Mouse (Mus musculus) CH12.LX (cell line): Measurements from ENCODE around the gene Gm9918. TPM values are rescaled to one million over a fixed set of nuclear protein-coding genes. Genes with fewer than 3 reads are reported as not detected.

Source experiments
- DNase-seq: peaks from one replicate; pipeline ENCODE4 v3.0.0-alpha.2; 2013; ENCODE audit errors: extremely low read depth
- H3K27ac ChIP-seq: 2 replicates; pipeline ENCODE4 v1.5.1; 2012; ENCODE audit warnings: low read depth, mild to moderate bottlenecking, control low read depth, moderate library complexity; ENCODE audit not compliant: insufficient read depth
- H3K27me3 ChIP-seq: replicated peaks from 2 replicates; pipeline ENCODE3; 2012; ENCODE audit warnings: inconsistent platforms
- H3K36me3 ChIP-seq, 2 experiments: replicated peaks in 1 of 2; 2 replicates each; pipeline versions ENCODE3 to v1.6.1; 2012; ENCODE audit warnings: inconsistent platforms in 1 of 2, low read length in 1 of 2, mild to moderate bottlenecking in 1 of 2, mixed read lengths in 1 of 2, moderate library complexity in 1 of 2; ENCODE audit not compliant: control insufficient read depth in 1 of 2, insufficient read depth in 1 of 2
- H3K4me1 ChIP-seq, 2 experiments: 2 replicates each; pipeline ENCODE4 v1.6.1; 2012; ENCODE audit warnings: inconsistent platforms in 1 of 2, moderate library complexity in 1 of 2; ENCODE audit not compliant: insufficient read depth in 2 of 2, control insufficient read depth in 1 of 2
- H3K4me2 ChIP-seq: 2 replicates; pipeline ENCODE4 v1.6.1; 2012; ENCODE audit warnings: low read depth, mild to moderate bottlenecking, control low read depth; ENCODE audit not compliant: poor library complexity, insufficient read depth, severe bottlenecking
- H3K4me3 ChIP-seq, 3 experiments: fragments of 150-350 bp in 1 of 3; sonication (generic) in 1 of 3; replicated peaks in 1 of 3; 2 replicates each; pipeline versions ENCODE3 to v1.5.1; 2011 to 2012; ENCODE audit warnings: low read depth in 2 of 3, low read length in 2 of 3, mild to moderate bottlenecking in 2 of 3, moderate library complexity in 2 of 3, control low read depth in 1 of 3, improper control_type of control experiment in 1 of 3, inconsistent platforms in 1 of 3, mixed read lengths in 1 of 3; ENCODE audit not compliant: poor library complexity in 1 of 3
- H3K79me2 ChIP-seq: replicated peaks from 2 replicates; pipeline ENCODE4 v1.6.1; 2012; ENCODE audit warnings: mild to moderate bottlenecking, moderate library complexity; ENCODE audit not compliant: control insufficient read depth, poor library complexity, insufficient read depth, severe bottlenecking; ENCODE audit errors: extremely low read depth
- H3K9ac ChIP-seq: 2 replicates; pipeline ENCODE4 v1.6.1; 2012; ENCODE audit warnings: low read depth, mild to moderate bottlenecking, control low read depth, moderate library complexity; ENCODE audit not compliant: insufficient read depth
- H3K9me3 ChIP-seq: replicated peaks from 2 replicates; pipeline ENCODE3; 2012; ENCODE audit warnings: low read length, inconsistent platforms, mixed read lengths
- BHLHE40 ChIP-seq: IDR thresholded peaks from 2 replicates; pipeline ENCODE4 v1.6.1; 2011; ENCODE audit warnings: mild to moderate bottlenecking, low read depth, low read length, improper control_type of control experiment
- CHD1 ChIP-seq: IDR thresholded peaks from 2 replicates; pipeline ENCODE4 v1.6.1; 2012; ENCODE audit warnings: low read depth, low read length, improper control_type of control experiment, inconsistent platforms
- CHD2 ChIP-seq: IDR thresholded peaks from 2 replicates; pipeline ENCODE4 v1.6.1; 2011; ENCODE audit warnings: low read length, improper control_type of control experiment
- ETS1 ChIP-seq: conservative IDR thresholded peaks from 2 replicates; pipeline ENCODE4 v1.6.1; 2012; ENCODE audit warnings: low read depth, mild to moderate bottlenecking, inconsistent platforms, low read length, improper control_type of control experiment, moderate library complexity
- HCFC1 ChIP-seq: IDR thresholded peaks from 2 replicates; pipeline ENCODE4 v1.6.1; 2012; ENCODE audit warnings: low read depth, mild to moderate bottlenecking, inconsistent platforms, low read length, improper control_type of control experiment
- IRF4 ChIP-seq: IDR thresholded peaks from 2 replicates; pipeline ENCODE4 v1.6.1; 2014; ENCODE audit warnings: low read depth, mild to moderate bottlenecking, inconsistent platforms, low read length, improper control_type of control experiment
- KAT2A ChIP-seq: IDR thresholded peaks from 2 replicates; pipeline ENCODE4 v1.6.1; 2012; ENCODE audit warnings: low read length, improper control_type of control experiment, inconsistent platforms; ENCODE audit not compliant: insufficient replicate concordance
- MAFK ChIP-seq: IDR thresholded peaks from 2 replicates; pipeline ENCODE4 v1.6.1; 2011; ENCODE audit warnings: low read length, improper control_type of control experiment; ENCODE audit not compliant: insufficient replicate concordance
- MAX ChIP-seq: IDR thresholded peaks from 2 replicates; pipeline ENCODE4 v1.6.1; 2011; ENCODE audit warnings: low read length, improper control_type of control experiment
- MEF2A ChIP-seq: IDR thresholded peaks from 2 replicates; pipeline ENCODE4 v1.6.1; 2014; ENCODE audit warnings: low read depth, mild to moderate bottlenecking, inconsistent platforms, low read length, improper control_type of control experiment, borderline replicate concordance
- MXI1 ChIP-seq: IDR thresholded peaks from 2 replicates; pipeline ENCODE4 v1.6.1; 2011; ENCODE audit warnings: mild to moderate bottlenecking, low read depth, low read length, improper control_type of control experiment
- MYC ChIP-seq: IDR thresholded peaks from 2 replicates; pipeline ENCODE4 v1.6.1; 2011; ENCODE audit warnings: low read depth, mild to moderate bottlenecking, improper control_type of control experiment, low read length
- NELFE ChIP-seq: IDR thresholded peaks from 2 replicates; pipeline ENCODE4 v1.6.1; 2011; ENCODE audit warnings: low read depth, low read length, improper control_type of control experiment
- PAX5 ChIP-seq: IDR thresholded peaks from 2 replicates; pipeline ENCODE4 v1.6.1; 2012; ENCODE audit warnings: low read length, inconsistent platforms, mixed read lengths
- POLR2A ChIP-seq: IDR thresholded peaks from 2 replicates; pipeline ENCODE4 v1.6.1; 2011; ENCODE audit warnings: low read depth, mild to moderate bottlenecking, improper control_type of control experiment, low read length
- POLR2AphosphoS2 ChIP-seq: IDR thresholded peaks from 2 replicates; pipeline ENCODE4 v1.6.1; 2011; ENCODE audit warnings: low read depth, low read length, improper control_type of control experiment
- SIN3A ChIP-seq: IDR thresholded peaks from 2 replicates; pipeline ENCODE4 v1.6.1; 2012; ENCODE audit warnings: low read length, improper control_type of control experiment, inconsistent platforms
- TCF12 ChIP-seq: IDR thresholded peaks from 2 replicates; pipeline ENCODE4 v1.6.1; 2014; ENCODE audit warnings: low read depth, mild to moderate bottlenecking, inconsistent platforms, low read length, improper control_type of control experiment
- USF1 ChIP-seq: IDR thresholded peaks from 2 replicates; pipeline ENCODE4 v1.6.1; 2014; ENCODE audit warnings: low read depth, mild to moderate bottlenecking, inconsistent platforms, low read length, improper control_type of control experiment
- ZC3H11A ChIP-seq: IDR thresholded peaks from 2 replicates; pipeline ENCODE4 v1.6.1; 2012; ENCODE audit warnings: low read depth, mild to moderate bottlenecking, inconsistent platforms, low read length, improper control_type of control experiment
- ZKSCAN1 ChIP-seq: IDR thresholded peaks from 2 replicates; pipeline ENCODE4 v1.6.1; 2012; ENCODE audit warnings: low read depth, inconsistent platforms, low read length, improper control_type of control experiment, borderline replicate concordance
- ZMIZ1 ChIP-seq: IDR thresholded peaks from 2 replicates; pipeline ENCODE4 v1.6.1; 2012; ENCODE audit warnings: low read depth, mild to moderate bottlenecking, inconsistent platforms, low read length, improper control_type of control experiment
- ZNF384 ChIP-seq: IDR thresholded peaks from 2 replicates; pipeline ENCODE4 v1.6.1; 2012; ENCODE audit warnings: low read depth, low read length, improper control_type of control experiment, inconsistent platforms
- dilution Hi-C: fragments of 300-500 bp; cut with MboI; formaldehyde crosslinking; loops from 2 replicates; pipeline ENCODE4 v1.14.3; 2020; ENCODE audit warnings: low sequenced_read_pairs; ENCODE audit not compliant: extremely low pct_unique_long_range_greater_than_20kb, extremely low pct_ligation_motif_present
- in situ Hi-C: fragments of 300-500 bp; cut with MboI; formaldehyde crosslinking; loops from 3 replicates; pipeline ENCODE4 v1.14.3; 2019; ENCODE audit warnings: low sequenced_read_pairs, low pct_ligation_motif_present, low pct_unique_long_range_greater_than_20kb, mixed read lengths
- polyA plus RNA-seq: library from polyadenylated mRNA; unstranded; fragments of >175 nt; gene quantifications from 2 replicates; pipeline ENCODE4 v1.2.1, GENCODE M21; 2012; ENCODE audit warnings: low read depth; ENCODE audit not compliant: insufficient read length
- total RNA-seq, 2 experiments: library from RNA; depleted of rRNA; stranded (reverse); fragments of 300-350 nt in 1 of 2; fragments of >200 nt in 1 of 2; gene quantifications; 2 replicates each; pipeline ENCODE4 v1.2.3; 2012 to 2014

The Gm9918 gene
- total and polyA plus RNA-seq, 3 experiments = not detected

DNA sequence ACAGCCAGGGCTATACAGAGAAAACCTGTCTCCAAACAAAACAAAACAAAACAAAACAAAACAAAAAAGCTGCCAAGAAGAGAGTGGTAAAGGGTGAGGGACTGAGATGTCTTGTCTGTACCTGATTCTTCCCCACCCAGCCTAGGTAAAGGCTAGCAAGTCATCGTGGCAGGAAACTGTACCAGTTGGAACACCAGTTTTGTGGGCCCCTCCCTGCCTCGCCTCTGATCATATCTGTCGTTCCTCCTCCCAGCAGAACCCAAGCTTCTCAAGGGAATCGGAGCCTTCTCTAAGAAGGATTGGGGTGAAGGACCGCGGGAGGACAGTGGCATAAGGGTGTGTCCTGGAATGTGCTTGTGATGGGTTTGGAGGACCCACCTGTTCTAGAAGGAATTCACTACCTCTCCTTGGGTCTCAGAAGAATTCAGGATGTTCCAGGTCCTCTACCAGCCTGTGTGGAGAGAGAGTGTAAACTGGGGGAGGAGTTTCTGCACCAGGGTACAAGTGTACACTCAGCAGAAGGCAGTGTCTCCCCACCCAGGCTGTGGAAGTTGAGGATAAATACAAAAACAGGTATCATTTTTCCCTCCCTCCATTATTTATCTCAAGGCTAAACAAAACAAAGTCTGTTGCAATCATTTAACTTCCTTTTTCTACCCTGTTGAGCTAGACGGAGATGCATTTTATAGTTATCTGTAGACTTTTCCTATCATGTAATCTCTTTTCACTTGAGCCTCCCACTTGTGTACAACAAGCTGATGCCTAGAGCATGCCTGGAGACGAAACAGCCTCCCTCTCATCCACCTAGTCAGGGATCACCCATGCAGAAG, 12.3 kb downstream of the Gm9918 start:
- no peaks in the 10 kb centered on the region for H3K27me3 ChIP-seq
- peaks cover 12 to 19% of the 10 kb centered on the region in 2 experiments for H3K4me1 ChIP-seq
- in situ Hi-C loops = loop anchor here (5.0 kb wide), 1 partner anchor 35 kb away; no protein-coding TSS in a partner anchor
- TF ChIP-seq NELFE (no peak), ZMIZ1 (no peak), MAX (no peak), CHD1 (no peak), HCFC1 (no peak), MXI1 (no peak), ZNF384 (no peak), POLR2AphosphoS2 (no peak), BHLHE40 (no peak), SIN3A (no peak), POLR2A (no peak), IRF4 (no peak), ZC3H11A (no peak), CHD2 (no peak), KAT2A (no peak), TCF12 (no peak), ZKSCAN1 (no peak), ETS1 (no peak), PAX5 (no peak), USF1 (no peak)
- TF ChIP-seq, all 38 proteins: peak for 0
- Histone ChIP-seq H3K4me3 (no peak overlapping the region), H3K9me3 (no peaks in the 10 kb centered on the region), H3K27ac (no peak overlapping the region), H3K79me2 (peaks cover 13% of the 10 kb centered on the region; the same call in 1 of the 2 replicates), H3K36me3 (peaks cover 21 to 32% of the 10 kb centered on the region in 2 experiments), H3K9ac (no peak overlapping the region), H3K4me2 (no peak overlapping the region)
- DNase-seq = no peak
- dilution Hi-C loops = no loop called here

DNA sequence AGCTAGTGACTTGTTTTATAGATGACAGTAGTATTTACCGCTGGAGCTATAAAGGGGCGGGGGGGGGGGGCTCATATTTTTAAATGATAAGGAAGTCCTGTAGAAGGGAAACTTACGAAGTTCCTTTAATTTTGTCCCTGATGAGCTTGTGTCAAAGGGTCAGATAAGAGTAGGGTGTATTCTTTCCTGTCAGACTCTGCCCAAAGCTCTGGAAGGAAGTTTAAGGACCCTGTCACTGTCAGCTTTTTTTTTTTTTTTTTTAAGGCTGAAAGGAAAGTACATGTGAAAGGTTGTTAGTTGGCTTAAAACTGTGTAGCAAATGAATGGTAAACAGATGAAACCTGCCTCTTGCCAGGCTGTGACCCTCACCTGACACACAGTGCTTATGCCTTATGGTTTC, 13.3 kb downstream of the Gm9918 start:
- no peak overlapping the region for H3K9ac ChIP-seq
- no peak overlapping the region for H3K4me3 ChIP-seq
- no peak for DNase-seq
- no peak for TF ChIP-seq MAFK
- TF ChIP-seq BHLHE40 = no peak
- no peak for TF ChIP-seq MYC
- no peak for TF ChIP-seq MAX
- TF ChIP-seq ETS1 = no peak
- no peak for TF ChIP-seq ZMIZ1
- TF ChIP-seq POLR2AphosphoS2 = no peak
- TF ChIP-seq MEF2A = no peak
- TF ChIP-seq TCF12 = no peak
- in situ Hi-C loops = loop anchor here (5.0 kb wide), 1 partner anchor 34 kb away; no protein-coding TSS in a partner anchor
- H3K4me1 ChIP-seq = peaks cover 12 to 19% of the 10 kb centered on the region in 2 experiments
- H3K79me2 ChIP-seq = peaks cover 13% of the 10 kb centered on the region; the same call in 1 of the 2 replicates
- no peaks in the 10 kb centered on the region for H3K9me3 ChIP-seq
- no peaks in the 10 kb centered on the region for H3K27me3 ChIP-seq
- dilution Hi-C loops = no loop called here
- peaks cover 21 to 32% of the 10 kb centered on the region in 2 experiments for H3K36me3 ChIP-seq
- no peak overlapping the region for H3K4me2 ChIP-seq
- no peak overlapping the region for H3K27ac ChIP-seq
